Mouse (Mus musculus) testis, adult 2 months (tissue): ENCODE data around the gene Apba1. TPM values are rescaled to one million over a fixed set of nuclear protein-coding genes. Genes with fewer than 3 reads are reported as not detected.
A peak's percentile ranks its signal among the peaks of the same experiment; 100 is the strongest.

Experiments used
- H3K27ac ChIP-seq: fragments of 200-500 bp; 2 replicates; pipeline ENCODE4 v1.5.1; 2012; ENCODE audit warnings: low read depth, low read length; ENCODE audit not compliant: control insufficient read depth, insufficient read depth
- H3K27me3 ChIP-seq: fragments of 200-500 bp; 2 replicates; pipeline ENCODE4 v1.6.1; 2012; ENCODE audit warnings: mild to moderate bottlenecking, low read length, moderate library complexity; ENCODE audit not compliant: control insufficient read depth, insufficient read depth
- H3K36me3 ChIP-seq: fragments of 200-500 bp; 2 replicates; pipeline ENCODE4 v1.6.1; 2012; ENCODE audit warnings: mild to moderate bottlenecking, low read length; ENCODE audit not compliant: control insufficient read depth, insufficient read depth
- H3K4me1 ChIP-seq: fragments of 200-500 bp; 2 replicates; pipeline ENCODE4 v1.6.1; 2012; ENCODE audit warnings: low read length; ENCODE audit not compliant: control insufficient read depth, insufficient read depth
- H3K4me3 ChIP-seq: fragments of 200-500 bp; 2 replicates; pipeline ENCODE4 v1.5.1; 2012; ENCODE audit warnings: low read depth, mild to moderate bottlenecking, low read length, moderate library complexity, mixed read lengths; ENCODE audit not compliant: control insufficient read depth
- CTCF ChIP-seq: fragments of 200-500 bp; IDR thresholded peaks from 2 replicates; pipeline ENCODE4 v1.5.1; 2012; ENCODE audit warnings: low read depth, mild to moderate bottlenecking, inconsistent platforms, low read length, moderate library complexity; ENCODE audit not compliant: control insufficient read depth, insufficient read depth, insufficient replicate concordance
- POLR2A ChIP-seq: fragments of 200-500 bp; IDR thresholded peaks from 2 replicates; pipeline ENCODE4 v1.6.1; 2012; ENCODE audit warnings: low read depth, mild to moderate bottlenecking, inconsistent platforms, low read length, moderate library complexity; ENCODE audit not compliant: control insufficient read depth
- polyA plus RNA-seq: library from polyadenylated mRNA; depleted of rRNA; stranded (reverse); fragments of >200 nt; gene quantifications from 2 replicates; pipeline ENCODE4 v1.2.3, GENCODE M21; 2012

Gene Apba1
- polyA plus RNA-seq, 1 experiment, result 24.1 TPM

GRCm38 (mm10) chr19:23768864-23769263 lies 10.2 kb downstream of the Apba1 start:
- Histone ChIP-seq H3K27me3 (no peaks in the 10 kb centered on the region), H3K36me3 (no peaks in the 10 kb centered on the region), H3K27ac (no peak overlapping the region), H3K4me1 (no peaks in the 10 kb centered on the region), H3K4me3 (no peak overlapping the region)
- TF ChIP-seq POLR2A (no peak), CTCF (no peak)

- no peaks in the 10 kb centered on the region for H3K36me3 ChIP-seq
- H3K4me1 ChIP-seq, result no peaks in the 10 kb centered on the region
- TF ChIP-seq CTCF (no peak), POLR2A (no peak)
- no peaks in the 10 kb centered on the region for H3K27me3 ChIP-seq
- H3K27ac ChIP-seq, result no peak overlapping the region
- H3K4me3 ChIP-seq, result no peak overlapping the region
Observed at GRCm38 (mm10) chr19:23770494-23771423, 12.1 kb downstream of the Apba1 start.

- Histone ChIP-seq H3K4me1 (no peaks in the 10 kb centered on the region), H3K36me3 (no peaks in the 10 kb centered on the region), H3K4me3 (no peak overlapping the region), H3K27ac (no peak overlapping the region), H3K27me3 (no peaks in the 10 kb centered on the region)
- no peak for TF ChIP-seq POLR2A
- peak; percentile 89 for TF ChIP-seq CTCF
Observed at GRCm38 (mm10) chr19:23771971-23772370, 13.3 kb downstream of the Apba1 start.

GRCm38 (mm10) chr19:23775356-23775755 lies 16.7 kb downstream of the Apba1 start:
- H3K36me3 ChIP-seq, result no peaks in the 10 kb centered on the region
- H3K4me1 ChIP-seq, result no peaks in the 10 kb centered on the region; the same call in 1 of the 2 replicates
- TF ChIP-seq POLR2A, result no peak
- TF ChIP-seq CTCF, result no peak
- no peak overlapping the region for H3K27ac ChIP-seq
- no peak overlapping the region for H3K4me3 ChIP-seq
- no peaks in the 10 kb centered on the region for H3K27me3 ChIP-seq

- H3K27ac ChIP-seq, result no peak overlapping the region
- H3K36me3 ChIP-seq, result no peaks in the 10 kb centered on the region
- TF ChIP-seq POLR2A (no peak), CTCF (no peak)
- no peaks in the 10 kb centered on the region for H3K27me3 ChIP-seq
- H3K4me1 ChIP-seq, result no peaks in the 10 kb centered on the region; the same call in 1 of the 2 replicates
- H3K4me3 ChIP-seq, result no peak overlapping the region
Observed at GRCm38 (mm10) chr19:23779130-23779529, 20.4 kb downstream of the Apba1 start.

- Histone ChIP-seq H3K4me3 (no peak overlapping the region), H3K27me3 (no peaks in the 10 kb centered on the region), H3K4me1 (no peaks in the 10 kb centered on the region; the same call in 1 of the 2 replicates), H3K27ac (no peak overlapping the region), H3K36me3 (no peaks in the 10 kb centered on the region)
- TF ChIP-seq POLR2A, result no peak
- TF ChIP-seq CTCF, result no peak
Observed at GRCm38 (mm10) chr19:23780105-23780504, 21.4 kb downstream of the Apba1 start.

GRCm38 (mm10) chr19:23781968-23782367 lies 23.3 kb downstream of the Apba1 start:
- TF ChIP-seq POLR2A (no peak), CTCF (no peak)
- no peaks in the 10 kb centered on the region for H3K36me3 ChIP-seq
- no peak overlapping the region for H3K4me3 ChIP-seq
- H3K27me3 ChIP-seq, result no peaks in the 10 kb centered on the region
- H3K27ac ChIP-seq, result no peak overlapping the region
- no peaks in the 10 kb centered on the region; the same call in 1 of the 2 replicates for H3K4me1 ChIP-seq
